Mouse (Mus musculus) embryonic facial prominence, embryonic 10.5 days (tissue): ENCODE data around the gene Fgfrl1. TPM values are rescaled to one million over a fixed set of nuclear protein-coding genes. Genes with fewer than 3 reads are reported as not detected.

ENCODE experiments used
- DNase-seq: peaks from one replicate; pipeline ENCODE4 v3.0.0-alpha.2; 2017; ENCODE audit warnings: low spot score
- H3K27ac ChIP-seq: fragments of 300-500 bp; sonication (generic); replicated peaks from 2 replicates; pipeline ENCODE4 v1.5.1; 2016; ENCODE audit warnings: mild to moderate bottlenecking
- H3K27me3 ChIP-seq: fragments of 300-500 bp; sonication (generic); replicated peaks from 2 replicates; pipeline ENCODE4 v1.6.1; 2016; ENCODE audit warnings: low read depth, mild to moderate bottlenecking; ENCODE audit not compliant: poor library complexity, severe bottlenecking
- H3K36me3 ChIP-seq: fragments of 300-500 bp; sonication (generic); replicated peaks from 2 replicates; pipeline ENCODE4 v1.6.1; 2016; ENCODE audit warnings: mild to moderate bottlenecking, moderate library complexity
- H3K4me1 ChIP-seq: fragments of 300-500 bp; sonication (generic); 2 replicates; pipeline ENCODE4 v1.6.1; 2016
- H3K4me3 ChIP-seq: fragments of 300-500 bp; sonication (generic); 2 replicates; pipeline ENCODE4 v1.5.1; 2016; ENCODE audit warnings: mild to moderate bottlenecking, moderate library complexity
- H3K9me3 ChIP-seq: fragments of 300-500 bp; sonication (generic); 2 replicates; pipeline ENCODE4 v1.6.1; 2016; ENCODE audit warnings: mild to moderate bottlenecking
- WGBS: fragments of 180-500 bp; shearing (Covaris S2); methylation state at CpG from one replicate; pipeline ENCODE4 v1.1.7; 2016; 5-methylcytosine and 5-hydroxymethylcytosine counted together
- polyA plus RNA-seq: library from polyadenylated mRNA; unstranded; fragments of >200 nt; fragmentation: Nextera tagmentation; extraction: Ambion mirVana; gene quantifications from 2 replicates; pipeline ENCODE4 v1.2.1, GENCODE M21; 2016

Gene Fgfrl1
- polyA plus RNA-seq, 1 experiment from 2014 or later = 28.9 TPM

- Histone ChIP-seq H3K4me1 (peaks cover 20% of the 10 kb centered on the region), H3K9me3 (no peaks in the 10 kb centered on the region), H3K4me3 (peak overlapping the region; percentile 70), H3K27ac (no peak overlapping the region; the same call in 1 of the 2 replicates), H3K27me3 (no peaks in the 10 kb centered on the region), H3K36me3 (peaks cover 29% of the 10 kb centered on the region)
- 83% methylated on average over 9 of the region's 9 CpGs for WGBS
- no peak for DNase-seq
Observed at GRCm38 (mm10) chr5:108669986-108670385, 22.2 kb upstream of the Fgfrl1 start.

- no peak overlapping the region for H3K27ac ChIP-seq
- no peaks in the 10 kb centered on the region for H3K27me3 ChIP-seq
Observed at GRCm38 (mm10) chr5:108670785-108671184, 21.4 kb upstream of the Fgfrl1 start.

DNA sequence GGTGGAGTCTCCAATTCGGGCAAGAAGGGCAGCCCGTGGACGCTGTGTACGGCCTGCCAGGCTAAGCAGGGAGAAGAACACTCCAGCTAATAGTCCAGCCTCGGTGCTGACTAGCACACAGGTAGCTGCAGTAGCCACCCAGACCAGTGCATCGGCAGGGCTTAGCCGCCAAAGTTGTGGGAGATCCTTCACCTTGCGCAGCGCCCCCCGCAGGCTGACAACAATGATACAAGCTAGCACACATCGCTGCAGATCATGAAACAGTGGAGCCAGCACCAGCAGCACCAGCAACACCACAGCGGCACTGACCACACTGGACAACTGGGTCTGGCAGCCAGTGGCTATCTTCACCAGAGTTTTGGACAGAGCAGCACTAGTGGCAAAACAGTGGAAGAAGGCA lies 20.4 kb upstream of the Fgfrl1 start:
- Histone ChIP-seq H3K27me3 (no peaks in the 10 kb centered on the region), H3K27ac (no peak overlapping the region), H3K36me3 (peaks cover 29% of the 10 kb centered on the region), H3K4me1 (peaks cover 24% of the 10 kb centered on the region), H3K4me3 (no peak overlapping the region), H3K9me3 (no peaks in the 10 kb centered on the region)
- 96% methylated on average over 12 of the region's 12 CpGs for WGBS
- no peak for DNase-seq

More at GRCm38 (mm10) chr5:108670785-108671184, 21.4 kb upstream of the Fgfrl1 start:
- DNase-seq = peak; percentile 41
- Histone ChIP-seq H3K4me3 (no peak overlapping the region), H3K4me1 (peaks cover 20% of the 10 kb centered on the region), H3K9me3 (no peaks in the 10 kb centered on the region), H3K36me3 (peaks cover 29% of the 10 kb centered on the region)

- no peaks in the 10 kb centered on the region for H3K27me3 ChIP-seq
- H3K4me1 ChIP-seq = peaks cover 27% of the 10 kb centered on the region
- DNase-seq = no peak
- 78% methylated on average over 2 of the region's 2 CpGs for WGBS
- no peak overlapping the region for H3K4me3 ChIP-seq
- H3K36me3 ChIP-seq = peaks cover 29% of the 10 kb centered on the region
- H3K27ac ChIP-seq = no peak overlapping the region
- H3K9me3 ChIP-seq = no peaks in the 10 kb centered on the region
Observed at GRCm38 (mm10) chr5:108674624-108675023, 17.6 kb upstream of the Fgfrl1 start.

DNA sequence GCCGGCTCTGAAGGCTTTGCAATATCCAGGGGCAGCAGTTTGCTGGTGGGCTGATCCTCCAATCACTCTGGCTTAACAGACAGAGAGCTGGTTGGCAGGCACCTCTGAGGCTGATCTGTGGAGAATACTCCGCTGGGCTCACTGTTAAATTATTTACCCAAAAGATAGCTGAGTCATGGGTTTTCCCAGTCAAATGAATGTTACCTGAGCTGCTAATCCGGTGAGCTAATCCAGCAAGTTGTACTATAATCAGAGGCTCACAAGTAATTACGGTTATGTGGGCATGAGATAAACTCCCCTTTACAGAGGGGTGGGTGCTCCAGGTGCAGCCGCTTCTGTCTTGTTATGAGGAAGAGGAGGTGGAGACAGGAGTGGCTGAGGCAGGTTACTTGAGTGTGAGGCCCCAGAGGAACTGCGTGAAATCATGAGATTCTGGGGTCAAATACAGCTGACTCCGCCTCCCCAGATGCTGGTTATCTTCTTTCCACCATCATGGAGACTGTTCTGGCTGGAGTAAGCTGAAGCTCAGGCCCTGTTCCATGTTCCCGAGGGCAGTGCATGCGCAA lies 16.8 kb upstream of the Fgfrl1 start, which contains the start of gene Slc26a1:
TSS of gene Slc26a1 (minus strand) at position 319 of the 566 bp plus-strand sequence.
- Histone ChIP-seq H3K4me1 (peaks cover 19% of the 10 kb centered on the region), H3K27ac (no peak within 1 kb of the TSS)
- WGBS = 78% methylated on average over 9 of the region's 9 CpGs

GRCm38 (mm10) chr5:108676772-108677498 lies 15.2 kb upstream of the Fgfrl1 start:
- peak overlapping the region; percentile 50 for H3K4me3 ChIP-seq
- no peaks in the 10 kb centered on the region for H3K9me3 ChIP-seq
- peaks cover 23% of the 10 kb centered on the region for H3K36me3 ChIP-seq
- WGBS = 14% methylated on average over 5 of the region's 5 CpGs
- peak overlapping the region; percentile 88 for H3K27ac ChIP-seq
- peaks cover 17% of the 10 kb centered on the region for H3K4me1 ChIP-seq
- DNase-seq = no peak
- no peaks in the 10 kb centered on the region for H3K27me3 ChIP-seq

More for the DNA sequence above, 16.8 kb upstream of the Fgfrl1 start, which contains the start of gene Slc26a1:
- Histone ChIP-seq H3K36me3 (peaks cover 31% of the 10 kb centered on the region), H3K4me3 (no peak within 1 kb of the TSS), H3K9me3 (no peaks in the 10 kb centered on the region), H3K27me3 (no peaks in the 10 kb centered on the region)
- DNase-seq = no peak

DNA sequence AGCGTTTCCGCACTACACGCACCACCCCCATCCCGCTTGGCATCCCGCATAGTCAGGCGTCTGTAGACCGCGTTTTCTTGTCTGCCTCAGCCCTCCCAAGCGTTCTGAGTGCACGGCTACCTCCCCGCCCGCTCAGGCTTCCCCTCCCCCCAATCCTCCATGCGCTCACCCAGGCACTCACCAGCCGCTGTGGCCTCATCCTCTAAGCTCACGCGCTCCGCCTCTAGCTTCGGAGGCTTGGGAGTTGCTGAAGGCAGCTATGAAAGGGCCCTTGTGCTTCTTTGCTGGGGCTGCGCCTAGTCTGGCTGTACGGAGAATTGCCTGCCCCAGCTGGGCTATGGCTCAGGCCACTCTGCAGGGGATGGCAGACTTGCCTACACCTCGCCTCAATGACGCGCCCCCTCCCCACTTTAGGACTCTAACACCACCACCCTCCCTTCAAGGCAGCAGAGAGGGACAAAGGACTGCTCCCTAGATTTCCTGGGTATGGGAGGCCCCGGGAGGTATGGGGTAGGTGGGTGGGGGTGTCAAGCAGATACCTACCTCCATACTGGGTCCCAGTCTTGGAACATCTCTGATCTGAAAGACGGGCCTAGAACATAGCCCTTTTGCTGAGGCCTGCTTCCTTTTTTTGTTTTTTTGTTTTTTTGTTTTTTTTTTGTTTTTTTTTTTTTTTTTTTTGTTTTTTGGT lies 14.4 kb upstream of the Fgfrl1 start:
- peaks cover 17% of the 10 kb centered on the region for H3K4me1 ChIP-seq
- H3K27me3 ChIP-seq = no peaks in the 10 kb centered on the region
- 3% methylated on average over 25 of the region's 25 CpGs for WGBS
- H3K27ac ChIP-seq = peak overlapping the region; percentile 88
- peak overlapping the region; percentile 50 for H3K4me3 ChIP-seq
- H3K9me3 ChIP-seq = no peaks in the 10 kb centered on the region
- DNase-seq = peak; percentile 84
- H3K36me3 ChIP-seq = peaks cover 15% of the 10 kb centered on the region

DNA sequence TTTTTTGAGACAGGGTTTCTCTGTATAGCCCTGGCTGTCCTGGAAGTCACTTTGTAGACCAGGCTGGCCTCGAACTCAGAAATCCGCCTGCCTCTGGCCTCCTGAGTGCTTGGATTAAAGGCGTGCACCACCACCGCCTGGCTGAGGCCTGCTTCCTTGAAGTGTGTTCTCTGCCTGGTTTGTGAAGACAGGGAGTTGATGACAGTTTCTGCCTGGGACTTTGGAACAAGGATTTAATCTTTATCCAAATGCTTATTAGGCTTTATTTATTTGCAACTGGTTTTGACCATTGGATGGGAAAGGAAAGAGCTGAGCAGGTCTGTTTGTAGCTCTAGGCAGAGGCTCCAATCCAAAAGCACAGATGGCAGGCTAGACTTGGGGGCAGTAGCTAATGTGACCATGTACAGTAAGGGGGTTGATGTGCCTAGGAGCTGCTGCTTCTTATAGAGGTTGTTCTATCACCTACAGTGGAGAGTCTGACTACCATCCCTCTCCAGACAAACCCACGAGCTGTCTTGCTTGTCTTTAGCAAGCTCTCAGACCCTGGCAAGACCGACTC lies 13.8 kb upstream of the Fgfrl1 start:
- H3K36me3 ChIP-seq = peaks cover 9% of the 10 kb centered on the region
- WGBS = 81% methylated on average over 6 of the region's 6 CpGs
- no peaks in the 10 kb centered on the region for H3K27me3 ChIP-seq
- H3K4me3 ChIP-seq = no peak overlapping the region
- H3K4me1 ChIP-seq = peaks cover 17% of the 10 kb centered on the region
- H3K9me3 ChIP-seq = no peaks in the 10 kb centered on the region
- H3K27ac ChIP-seq = no peak overlapping the region
- no peak for DNase-seq

DNA sequence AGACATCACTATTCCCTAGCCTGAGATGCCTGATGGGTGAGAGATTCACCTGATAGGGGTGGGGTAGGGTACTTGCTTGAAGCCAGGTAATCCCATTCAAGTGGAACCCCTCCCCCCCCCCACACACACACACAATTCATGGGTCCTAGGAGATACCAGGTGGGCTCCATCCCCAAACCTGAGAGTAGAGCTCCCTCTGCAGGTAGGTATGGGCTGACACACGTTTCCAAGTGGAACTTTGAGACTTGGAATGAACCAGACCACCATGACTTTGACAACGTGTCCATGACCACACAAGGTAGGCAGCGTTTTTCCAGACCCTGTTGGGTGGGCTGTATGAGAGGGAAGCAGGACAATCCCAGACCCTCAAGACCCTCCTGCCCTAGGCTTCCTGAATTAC lies 12.3 kb upstream of the Fgfrl1 start:
- H3K4me1 ChIP-seq = peaks cover 17% of the 10 kb centered on the region
- DNase-seq = no peak
- H3K9me3 ChIP-seq = no peaks in the 10 kb centered on the region
- no peak overlapping the region for H3K4me3 ChIP-seq
- H3K36me3 ChIP-seq = peaks cover 4% of the 10 kb centered on the region; the same call in 1 of the 2 replicates
- no peaks in the 10 kb centered on the region for H3K27me3 ChIP-seq
- no peak overlapping the region for H3K27ac ChIP-seq
- WGBS = 49% methylated on average over 3 of the region's 3 CpGs

- Histone ChIP-seq H3K9me3 (no peaks in the 10 kb centered on the region), H3K27me3 (no peaks in the 10 kb centered on the region), H3K36me3 (peaks cover 5% of the 10 kb centered on the region; the same call in 1 of the 2 replicates), H3K27ac (no peak overlapping the region), H3K4me1 (peaks cover 17% of the 10 kb centered on the region), H3K4me3 (no peak overlapping the region)
- no peak for DNase-seq
- 93% methylated on average over 6 of the region's 6 CpGs for WGBS
Observed at GRCm38 (mm10) chr5:108680871-108681270, 11.3 kb upstream of the Fgfrl1 start.

DNA sequence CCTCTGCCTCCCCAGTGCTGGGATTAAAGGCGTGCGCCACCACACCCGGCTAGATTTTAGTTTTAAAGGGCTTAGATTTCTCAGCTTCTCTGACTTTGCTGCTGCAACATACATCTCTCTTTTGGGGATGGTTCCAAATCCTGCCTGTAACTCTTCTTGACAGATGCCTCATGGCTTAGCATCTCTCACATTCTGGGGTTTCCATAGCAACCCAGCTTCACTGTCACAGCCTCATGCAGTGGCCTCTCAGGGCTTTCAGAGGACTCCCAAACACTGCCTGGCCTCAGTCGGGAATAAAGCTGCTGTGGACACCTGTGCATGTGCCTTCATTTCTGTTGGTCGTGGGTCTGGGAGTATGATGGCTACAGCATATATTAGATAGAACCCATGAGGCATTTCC lies 3.1 kb upstream of the Fgfrl1 start:
- WGBS = 79% methylated on average over 5 of the region's 5 CpGs
- Histone ChIP-seq H3K4me3 (no peak overlapping the region), H3K9me3 (no peaks in the 10 kb centered on the region), H3K4me1 (peaks cover 19% of the 10 kb centered on the region), H3K27me3 (peaks cover 23% of the 10 kb centered on the region), H3K36me3 (0 out of 2 replicates have a peak, but pooled peaks cover 3% of the 10 kb centered on the region), H3K27ac (no peak overlapping the region)
- no peak for DNase-seq

DNA sequence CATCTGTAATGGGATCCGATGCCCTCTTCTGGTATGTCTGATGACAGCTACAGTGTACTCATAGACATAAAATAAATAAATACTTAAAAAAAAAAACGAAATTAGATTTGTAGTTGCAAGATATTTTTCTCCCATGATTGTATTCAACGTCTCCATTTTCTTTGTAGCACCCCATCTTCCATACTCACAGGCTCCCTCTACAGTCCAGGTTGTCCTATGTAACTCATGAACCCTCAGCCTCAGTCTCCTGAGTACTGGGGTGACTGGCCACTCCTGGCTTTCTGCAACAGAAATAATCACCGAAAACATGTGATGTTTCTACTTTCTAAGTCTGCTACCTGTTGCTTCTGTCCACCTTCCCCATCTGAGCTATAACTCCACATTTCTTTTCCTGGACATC lies 1.0 kb upstream of the Fgfrl1 start:
- DNase-seq = no peak
- Histone ChIP-seq H3K4me3 (no peak overlapping the region), H3K36me3 (peaks cover 6% of the 10 kb centered on the region), H3K27ac (no peak overlapping the region), H3K9me3 (no peaks in the 10 kb centered on the region), H3K27me3 (peaks cover 34% of the 10 kb centered on the region), H3K4me1 (peaks cover 34% of the 10 kb centered on the region)
- 77% methylated on average over 4 of the region's 4 CpGs for WGBS
